Mouse (Mus musculus) activated CD4-positive, CD25-positive, alpha-beta regulatory T cell, adult 9 weeks (primary cell): ENCODE data around the gene Agbl5. TPM values are rescaled to one million over a fixed set of nuclear protein-coding genes. Genes with fewer than 3 reads are reported as not detected.

Experiments used
- polyA plus RNA-seq: library from polyadenylated mRNA; unstranded; fragments of 100-300 nt; shearing (Covaris generic); gene quantifications from one replicate; pipeline ENCODE4 v1.2.1, GENCODE M21; 2017

Agbl5 gene
- 15.4 TPM for polyA plus RNA-seq

GRCm38 (mm10) chr5:30888337-30889087, at the start of gene Agbl5:
Gene Agbl5, plus strand, starts transcription at chr5:30888694.

GRCm38 (mm10) chr5:30867712-30868111, 20.8 kb upstream of the Agbl5 start, which contains the start of gene Tmem214:
Gene Tmem214, plus strand, starts transcription at chr5:30868012.

GRCm38 (mm10) chr5:30907413-30908059, 19.0 kb downstream of the Agbl5 start, which contains the start of gene Ost4:
Gene Ost4, minus strand, starts transcription at chr5:30907788.

DNA sequence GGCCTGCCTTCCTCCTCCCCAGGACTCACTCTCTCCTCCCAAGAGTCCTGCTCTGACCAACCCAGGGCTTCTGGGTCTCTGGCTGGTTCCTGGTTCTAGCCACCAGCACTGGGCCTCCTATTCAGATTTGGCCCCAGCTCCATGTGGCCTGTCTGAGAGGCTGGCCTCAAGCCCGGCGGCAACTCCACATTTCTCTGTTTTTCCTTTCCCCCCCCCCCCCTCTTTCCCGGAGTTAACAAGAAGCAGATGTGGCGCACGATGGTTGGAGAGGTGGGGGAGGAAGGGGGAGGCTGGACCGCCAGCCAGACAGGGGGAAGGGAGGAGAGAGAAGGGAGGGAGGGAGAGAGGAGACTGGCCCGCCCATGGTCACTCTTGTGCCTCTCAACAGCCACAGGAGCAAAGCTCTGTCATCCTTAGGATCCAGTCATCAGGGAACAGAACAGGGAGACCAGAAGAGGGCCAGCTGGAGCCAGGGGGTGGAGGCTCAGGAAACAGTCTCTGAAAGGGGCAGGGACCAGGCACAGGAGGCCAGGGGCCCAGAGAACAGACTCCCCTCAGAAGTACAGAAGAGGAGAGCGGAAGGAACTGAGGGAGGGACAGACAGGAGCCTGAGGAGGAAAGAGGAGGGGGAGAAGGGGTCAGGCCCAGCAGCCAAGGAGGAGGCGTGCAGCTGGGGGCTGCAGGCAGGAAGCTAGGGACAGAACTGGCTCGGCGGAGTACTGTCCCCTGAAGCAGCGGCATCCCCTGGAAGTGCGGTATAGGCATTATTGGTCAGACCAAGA, 24.8 kb downstream of the Agbl5 start, which contains the start of gene Emilin1:
TSS of gene Emilin1 (plus strand) at position 343 of the 782 bp plus-strand sequence.

GRCm38 (mm10) chr5:30921256-30922033, 33.0 kb downstream of the Agbl5 start, which contains the start of gene Khk:
Gene Khk, plus strand, starts transcription at chr5:30921431.

DNA sequence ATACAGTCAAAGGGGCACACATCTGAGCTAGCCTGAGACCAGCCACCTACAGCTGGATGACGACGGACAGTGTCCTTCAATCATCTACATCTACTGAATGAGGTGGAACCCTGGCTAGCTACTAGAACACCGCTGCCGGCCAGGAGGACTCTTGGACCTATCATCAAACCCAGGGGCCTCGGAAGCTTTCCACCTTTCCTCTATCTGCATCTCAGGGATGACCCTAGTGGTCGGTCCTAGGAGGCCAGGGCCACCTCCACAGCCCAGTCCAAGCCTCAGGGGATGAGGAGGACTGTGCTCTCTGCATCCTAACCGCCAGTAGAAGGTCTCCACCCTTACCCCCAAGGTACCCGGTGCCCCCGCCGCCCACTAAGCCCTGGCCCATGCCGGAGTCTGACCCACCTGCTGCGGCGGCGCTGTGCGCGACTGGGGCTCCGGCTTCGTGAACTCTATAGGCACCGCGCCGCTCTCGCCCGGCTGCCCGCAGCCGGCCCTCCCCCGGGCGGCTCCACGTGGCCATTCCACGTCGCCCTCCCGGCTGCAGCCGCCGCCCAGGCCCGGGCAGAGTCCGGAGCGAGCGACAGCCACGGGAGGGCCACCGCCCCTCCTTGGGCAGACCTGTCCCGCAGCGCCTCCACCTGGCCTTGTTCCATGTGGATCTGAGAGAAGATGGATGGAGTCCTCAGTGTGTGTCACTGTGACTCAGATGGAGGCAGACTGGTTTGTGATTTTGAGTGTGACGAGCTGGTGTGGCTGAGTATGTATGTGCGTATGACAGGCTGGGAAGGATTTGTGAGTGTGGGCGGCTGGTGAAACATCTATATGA, 56.7 kb downstream of the Agbl5 start, which contains the start of gene Cgref1:
TSS of gene Cgref1 (minus strand) at position 636 of the 826 bp plus-strand sequence.

Other genes with a start within 250 kb of the Agbl5 start
- 25.5 TPM for gene Slc35f6, start 240.8 kb upstream of the Agbl5 start, polyA plus RNA-seq
- 108 TPM for gene Cenpa, start 221.9 kb upstream of the Agbl5 start, polyA plus RNA-seq
- not detected for gene Dpysl5, start 177.1 kb upstream of the Agbl5 start, polyA plus RNA-seq
- 7.6 TPM for gene Mapre3, start 74.1 kb upstream of the Agbl5 start, polyA plus RNA-seq
- 80.4 TPM for gene Tmem214, start 20.7 kb upstream of the Agbl5 start, polyA plus RNA-seq
- gene Ost4, start 19.1 kb downstream of the Agbl5 start, polyA plus RNA-seq = 326 TPM
- 4.9 TPM for gene Emilin1, start 24.7 kb downstream of the Agbl5 start, polyA plus RNA-seq
- gene Khk, start 32.7 kb downstream of the Agbl5 start, polyA plus RNA-seq = 20.8 TPM
- not detected for gene Cgref1, start 56.9 kb downstream of the Agbl5 start, polyA plus RNA-seq
- 204 TPM for gene Preb, start 71.7 kb downstream of the Agbl5 start, polyA plus RNA-seq
- not detected for gene Tcf23, start 80.0 kb downstream of the Agbl5 start, polyA plus RNA-seq
- gene Atraid, start 159.6 kb downstream of the Agbl5 start, polyA plus RNA-seq = 91.2 TPM
- gene Slc5a6, start 160.2 kb downstream of the Agbl5 start, polyA plus RNA-seq = 10.9 TPM
- 29.7 TPM for gene Cad, start 166.1 kb downstream of the Agbl5 start, polyA plus RNA-seq
- not detected for gene Dnajc5g, start 217.6 kb downstream of the Agbl5 start, polyA plus RNA-seq
- gene Slc30a3, start 219.5 kb downstream of the Agbl5 start, polyA plus RNA-seq = 0.60 TPM
- not detected for gene Trim54, start 228.0 kb downstream of the Agbl5 start, polyA plus RNA-seq